Mouse (Mus musculus): ENCODE measurements around the gene Chad. TPM values are rescaled to one million over a fixed set of nuclear protein-coding genes. Genes with fewer than 3 reads are reported as not detected.
A peak's percentile ranks its signal among the peaks of the same experiment; 100 is the strongest.

The Chad gene
- total RNA-seq, 4 experiments from 2014 or later = 0.44 TPM; not detected in 3

- DNase-seq (ENCODE audit: low spot score in 2 of 2) = no peak
Measured at GRCm38 (mm10) chr11:94565151-94565479, 268 bp downstream of the Chad start.

GRCm38 (mm10) chr11:94566534-94566933 is 1.7 kb downstream of the Chad start:
- no peak for DNase-seq (ENCODE audit: low spot score in 2 of 2)

- no peak for DNase-seq (ENCODE audit: low spot score in 2 of 2)
Measured at GRCm38 (mm10) chr11:94567326-94567725, 2.5 kb downstream of the Chad start.

GRCm38 (mm10) chr11:94570612-94571011 is 5.8 kb downstream of the Chad start:
- no peak for DNase-seq (ENCODE audit: low spot score in 2 of 2)

GRCm38 (mm10) chr11:94571850-94572249 is 7.0 kb downstream of the Chad start:
- no peak for DNase-seq (ENCODE audit: low spot score in 2 of 2)

- no peak for DNase-seq (ENCODE audit: low spot score in 2 of 2)
Measured at GRCm38 (mm10) chr11:94574560-94574959, 9.7 kb downstream of the Chad start.

GRCm38 (mm10) chr11:94575036-94575435 is 10.2 kb downstream of the Chad start:
- no peak for DNase-seq (ENCODE audit: low spot score in 2 of 2)

GRCm38 (mm10) chr11:94576361-94576760 is 11.5 kb downstream of the Chad start:
- no peak for DNase-seq (ENCODE audit: low spot score in 2 of 2)

- no peak for DNase-seq (ENCODE audit: low spot score in 2 of 2)
Measured at GRCm38 (mm10) chr11:94580111-94580740, 15.4 kb downstream of the Chad start.

GRCm38 (mm10) chr11:94585091-94585490 is 20.2 kb downstream of the Chad start:
- DNase-seq (ENCODE audit: low spot score in 2 of 2) = no peak

GRCm38 (mm10) chr11:94587511-94587910 is 22.7 kb downstream of the Chad start:
- no peak for DNase-seq (ENCODE audit: low spot score in 2 of 2)

- DNase-seq (ENCODE audit: low spot score in 2 of 2) = no peak
Measured at GRCm38 (mm10) chr11:94596311-94596852, 31.5 kb downstream of the Chad start.

- no peak for DNase-seq (ENCODE audit: low spot score in 2 of 2)
Measured at GRCm38 (mm10) chr11:94597319-94597718, 32.5 kb downstream of the Chad start.

- DNase-seq (ENCODE audit: low spot score in 2 of 2) = no peak
Measured at GRCm38 (mm10) chr11:94598437-94599120, 33.7 kb downstream of the Chad start.

GRCm38 (mm10) chr11:94600447-94600846 is 35.6 kb downstream of the Chad start:
- DNase-seq (ENCODE audit: low spot score in 2 of 2) = no peak

- peak in 1 of 2 experiments; percentile 34 for DNase-seq (ENCODE audit: low spot score in 2 of 2)
Measured at GRCm38 (mm10) chr11:94601321-94602281, 36.8 kb downstream of the Chad start, which contains the start of gene Acsf2. TSS of gene Acsf2 (minus strand) at chr11:94601871.

GRCm38 (mm10) chr11:94602356-94602955 is 37.6 kb downstream of the Chad start:
- no peak for DNase-seq (ENCODE audit: low spot score in 2 of 2)

- no peak for DNase-seq (ENCODE audit: low spot score in 2 of 2)
Measured at GRCm38 (mm10) chr11:94610744-94611740, 46.2 kb downstream of the Chad start.

GRCm38 (mm10) chr11:94614603-94615002 is 49.8 kb downstream of the Chad start:
- no peak for DNase-seq (ENCODE audit: low spot score in 2 of 2)

GRCm38 (mm10) chr11:94615494-94615893 is 50.6 kb downstream of the Chad start:
- no peak for DNase-seq (ENCODE audit: low spot score in 2 of 2)

Measured in left cerebral cortex, adult 8-10 months (tissue).